Mouse (Mus musculus): ENCODE results near the gene Gm4763.

DNA sequence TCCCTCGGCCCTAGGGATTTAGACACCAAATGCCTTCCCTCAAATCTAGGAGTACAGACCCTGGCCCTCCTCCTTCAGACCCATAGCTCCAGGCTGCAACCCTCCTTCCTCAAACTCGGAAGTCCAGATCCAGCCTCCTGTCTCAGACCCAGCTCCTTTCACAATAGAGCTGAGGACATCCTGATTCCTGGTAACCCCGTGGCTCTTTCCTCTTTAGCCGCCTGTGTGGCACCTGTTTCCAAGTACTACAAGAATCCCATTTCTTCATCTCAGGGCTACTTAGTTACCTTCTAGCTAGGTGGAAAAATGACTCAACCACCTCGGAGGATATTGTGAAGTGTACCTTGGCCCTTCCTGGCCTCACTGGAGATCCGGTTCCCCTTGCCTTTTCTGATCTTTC, 34.5 kb upstream of the Gm4763 start:
- TF ChIP-seq CTCF (IDR thresholded peaks at IDR 0.05; ENCODE audit: low read depth) (no peak), EP300 (IDR thresholded peaks at IDR 0.05; ENCODE audit: low read depth) (no peak)

Measured in liver, postnatal 0 days (tissue).